Mouse (Mus musculus) erythroblast, embryonic 14.5 days (primary cell): Measurements from ENCODE around the gene Vsx1.

Experiments
- GATA1 ChIP-seq: IDR thresholded peaks from 2 replicates; pipeline ENCODE4 v1.6.1; 2012; ENCODE audit warnings: low read length, inconsistent platforms, mixed read lengths
- TAL1 ChIP-seq: IDR thresholded peaks from 3 replicates; pipeline ENCODE4 v1.6.1; 2012; ENCODE audit warnings: low read length, inconsistent platforms, mixed read lengths

DNA sequence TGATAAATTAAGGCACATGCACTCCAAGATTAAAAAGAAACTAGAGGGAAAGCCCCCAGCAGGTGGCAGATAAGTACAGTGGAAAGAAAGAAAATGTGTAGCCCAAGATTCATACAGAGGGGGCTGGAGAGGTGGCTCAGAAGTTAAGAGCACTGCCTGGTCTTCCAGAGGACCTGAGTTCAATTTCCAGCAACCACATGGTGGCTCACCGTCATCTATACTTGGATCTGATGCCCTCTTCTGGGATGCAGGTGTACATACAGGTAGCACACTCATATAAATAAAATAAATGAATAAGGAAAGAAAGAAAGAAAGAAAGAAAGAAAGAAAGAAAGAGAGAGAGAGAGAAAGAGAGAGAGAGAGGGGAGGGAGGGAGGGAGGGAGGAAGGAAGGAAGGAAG, 13.6 kb downstream of the Vsx1 start:
- no peak for TF ChIP-seq TAL1
- no peak for TF ChIP-seq GATA1
